Mouse (Mus musculus): ENCODE measurements at regions not wholly inside any gene's neighbourhood (a gene's known extent, or its start where the extent isn't known, plus 50 kb on each side); places are given as distances from the start of the nearest gene placed in this dataset.

GRCm38 (mm10) chr17:41990804-41991203 is 324.9 kb upstream of the Ptchd4 start:
- TF ChIP-seq POLR2A (IDR thresholded peaks at IDR 0.05; ENCODE audit: low read depth, low read length), result no peak
- TF ChIP-seq CTCF (conservative IDR thresholded peaks at IDR 0.05; ENCODE audit: insufficient read depth, insufficient read length, low read depth, low read length), result no peak

All from kidney, adult 2 months (tissue).